Mouse (Mus musculus) stomach, postnatal 0 days (tissue): ENCODE results near the gene Fdps.

ENCODE experiments used
- CTCF ChIP-seq: IDR thresholded peaks from 2 replicates; pipeline ENCODE4 v1.5.1; 2016; ENCODE audit warnings: antibody characterized with exemption, low read depth, mild to moderate bottlenecking, moderate library complexity
- EP300 ChIP-seq: optimal IDR thresholded peaks from 2 replicates; pipeline ENCODE3; 2016; ENCODE audit warnings: antibody characterized with exemption

GRCm38 (mm10) chr3:89101459-89101811 is 324 bp downstream of the Fdps start:
- TF ChIP-seq CTCF, result no peak
- no peak for TF ChIP-seq EP300
